Mouse (Mus musculus): Measurements from ENCODE around the gene C1qbp.

The C1qbp gene

GRCm38 (mm10) chr11:70982557-70983228 lies at the start of gene C1qbp:
TSS of gene C1qbp (minus strand) at chr11:70983026.
- peak; percentile 94 for DNase-seq

GRCm38 (mm10) chr11:71032070-71032469 lies 49.2 kb upstream of the C1qbp start:
- no peak for DNase-seq

- no peak for DNase-seq
Measured at GRCm38 (mm10) chr11:71029403-71030118, 46.7 kb upstream of the C1qbp start.

GRCm38 (mm10) chr11:71028280-71028679 lies 45.5 kb upstream of the C1qbp start:
- no peak for DNase-seq

- DNase-seq: peak; percentile 100
Measured at GRCm38 (mm10) chr11:71019201-71020068, 36.6 kb upstream of the C1qbp start, which contains the start of the genes Mis12 and Derl2. TSS of gene Mis12 (plus strand) at chr11:71019611. TSS of gene Derl2 (minus strand) at chr11:71019841.

GRCm38 (mm10) chr11:71018416-71019200 lies 35.8 kb upstream of the C1qbp start:
- no peak for DNase-seq

- DNase-seq: no peak
Measured at GRCm38 (mm10) chr11:71017051-71017450, 34.2 kb upstream of the C1qbp start.

- DNase-seq: no peak
Measured at GRCm38 (mm10) chr11:71012743-71013142, 29.9 kb upstream of the C1qbp start.

GRCm38 (mm10) chr11:71008321-71008720 lies 25.5 kb upstream of the C1qbp start:
- no peak for DNase-seq

GRCm38 (mm10) chr11:71007831-71008230 lies 25.0 kb upstream of the C1qbp start:
- DNase-seq: no peak

- no peak for DNase-seq
Measured at GRCm38 (mm10) chr11:71007026-71007425, 24.2 kb upstream of the C1qbp start.

GRCm38 (mm10) chr11:71005046-71005445 lies 22.2 kb upstream of the C1qbp start:
- no peak for DNase-seq

- peak; percentile 98 for DNase-seq
Measured at GRCm38 (mm10) chr11:71004316-71004773, 21.5 kb upstream of the C1qbp start, which contains the start of gene Dhx33. TSS of gene Dhx33 (minus strand) at chr11:71004437.

- no peak for DNase-seq
Measured at GRCm38 (mm10) chr11:71003611-71004315, 20.9 kb upstream of the C1qbp start.

GRCm38 (mm10) chr11:71001167-71001566 lies 18.3 kb upstream of the C1qbp start:
- DNase-seq: no peak

- no peak for DNase-seq
Measured at GRCm38 (mm10) chr11:70982030-70982429, 796 bp downstream of the C1qbp start.

- no peak for DNase-seq
Measured at GRCm38 (mm10) chr11:70980751-70981510, 1.9 kb downstream of the C1qbp start.

- DNase-seq: no peak
Measured at GRCm38 (mm10) chr11:70980232-70980631, 2.6 kb downstream of the C1qbp start.

- no peak for DNase-seq
Measured at GRCm38 (mm10) chr11:70977293-70977692, 5.5 kb downstream of the C1qbp start.

- DNase-seq: no peak
Measured at GRCm38 (mm10) chr11:70975193-70975592, 7.6 kb downstream of the C1qbp start.

GRCm38 (mm10) chr11:70973947-70974346 lies 8.9 kb downstream of the C1qbp start:
- peak; percentile 25 for DNase-seq
